Mouse (Mus musculus): Measurements from ENCODE around the gene Twf1. TPM values are rescaled to one million over a fixed set of nuclear protein-coding genes. Genes with fewer than 3 reads are reported as not detected.

Gene Twf1
- polyA plus RNA-seq, 1 experiment from 2014 or later, result 124 TPM

DNA sequence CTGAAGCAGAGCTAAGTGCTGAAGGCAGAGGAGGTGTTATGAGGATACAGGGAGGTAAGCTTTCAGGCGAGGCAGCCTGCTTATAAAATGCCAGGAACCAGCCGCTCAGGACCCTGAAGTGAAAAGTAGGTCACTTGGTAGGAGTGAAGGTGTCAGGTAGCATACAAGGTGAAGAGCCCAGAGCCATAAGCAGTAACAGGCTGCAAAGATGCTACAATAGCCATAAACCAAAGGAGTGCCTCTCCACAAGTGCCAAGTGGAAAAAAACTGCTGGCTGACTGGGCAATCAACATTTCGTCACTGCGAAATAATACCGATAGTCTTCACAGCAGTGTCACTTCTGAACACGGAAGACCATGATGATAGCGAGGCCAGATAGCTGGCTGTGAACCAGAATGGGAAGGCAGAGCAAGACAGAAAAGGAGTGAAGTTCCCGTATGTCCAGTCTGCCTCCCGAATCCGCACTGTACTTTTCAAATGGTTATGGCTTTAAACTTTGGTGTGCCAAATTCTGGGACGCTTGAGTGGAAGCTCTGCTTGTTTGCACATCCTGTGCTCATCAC lies 10.5 kb upstream of the Twf1 start:
- Histone ChIP-seq H3K9me3 (no peaks in the 10 kb centered on the region), H3K4me3 (replicated peaks) (no peak overlapping the region), H3K36me3 (no peaks in the 10 kb centered on the region), H3K4me1 (replicated peaks) (peaks cover 3% of the 10 kb centered on the region; the same call in 1 of the 2 replicates), H3K9ac (no peak overlapping the region), H3K27ac (no peak overlapping the region), H3K4me2 (replicated peaks) (no peak overlapping the region), H3K27me3 (replicated peaks) (no peaks in the 10 kb centered on the region)
- no peak for ATAC-seq
- WGBS, result 72% methylated on average over 11 of the region's 11 CpGs

DNA sequence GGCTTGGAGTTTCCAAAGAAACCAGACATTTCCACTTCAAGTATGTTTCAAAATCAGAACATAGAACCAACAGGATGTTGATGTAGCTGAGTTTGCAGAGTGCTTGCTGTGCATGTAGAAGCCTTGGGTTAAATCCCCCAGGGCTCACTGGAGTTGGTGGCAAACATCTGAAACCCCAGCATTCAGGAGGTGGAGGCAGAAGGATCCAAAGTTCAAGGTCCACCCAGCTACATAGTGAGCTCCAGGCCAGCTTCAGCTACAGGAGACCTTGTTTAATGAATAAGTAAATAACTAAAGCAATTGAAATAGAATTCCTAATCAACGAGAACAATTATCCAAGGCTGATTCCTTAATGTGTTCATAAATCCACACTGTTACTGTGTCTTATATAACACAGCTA lies 3.9 kb upstream of the Twf1 start:
- Histone ChIP-seq H3K27ac (no peak overlapping the region), H3K27me3 (replicated peaks) (no peaks in the 10 kb centered on the region), H3K36me3 (no peaks in the 10 kb centered on the region), H3K4me2 (replicated peaks) (no peak overlapping the region), H3K9ac (no peak overlapping the region), H3K4me1 (replicated peaks) (no peaks in the 10 kb centered on the region), H3K9me3 (no peaks in the 10 kb centered on the region), H3K4me3 (replicated peaks) (no peak overlapping the region)
- 76% methylated on average over 1 of the region's 1 CpGs for WGBS
- no peak for ATAC-seq

GRCm38 (mm10) chr15:94591356-94591755 lies 1.7 kb upstream of the Twf1 start:
- H3K4me1 ChIP-seq (replicated peaks), result no peaks in the 10 kb centered on the region
- H3K27me3 ChIP-seq (replicated peaks), result no peaks in the 10 kb centered on the region
- no peak overlapping the region for H3K4me2 ChIP-seq (replicated peaks)
- no peak overlapping the region for H3K4me3 ChIP-seq (replicated peaks)
- no peak overlapping the region for H3K27ac ChIP-seq
- 58% methylated on average over 4 of the region's 4 CpGs for WGBS
- H3K9me3 ChIP-seq, result no peaks in the 10 kb centered on the region
- no peak overlapping the region for H3K9ac ChIP-seq
- ATAC-seq, result no peak
- H3K36me3 ChIP-seq, result no peaks in the 10 kb centered on the region

- no peaks in the 10 kb centered on the region for H3K27me3 ChIP-seq (replicated peaks)
- peak overlapping the region; percentile 82 for H3K4me3 ChIP-seq (replicated peaks)
- no peak overlapping the region for H3K9ac ChIP-seq
- no peaks in the 10 kb centered on the region for H3K9me3 ChIP-seq
- H3K36me3 ChIP-seq, result no peaks in the 10 kb centered on the region
- H3K4me1 ChIP-seq (replicated peaks), result no peaks in the 10 kb centered on the region
- no peak overlapping the region for H3K27ac ChIP-seq
- peak overlapping the region; percentile 50 for H3K4me2 ChIP-seq (replicated peaks)
- no peak; the same call in 1 of the 2 replicates for ATAC-seq
- WGBS, result 13% methylated on average over 8 of the region's 8 CpGs
Observed at GRCm38 (mm10) chr15:94590083-94590482, 394 bp upstream of the Twf1 start.

DNA sequence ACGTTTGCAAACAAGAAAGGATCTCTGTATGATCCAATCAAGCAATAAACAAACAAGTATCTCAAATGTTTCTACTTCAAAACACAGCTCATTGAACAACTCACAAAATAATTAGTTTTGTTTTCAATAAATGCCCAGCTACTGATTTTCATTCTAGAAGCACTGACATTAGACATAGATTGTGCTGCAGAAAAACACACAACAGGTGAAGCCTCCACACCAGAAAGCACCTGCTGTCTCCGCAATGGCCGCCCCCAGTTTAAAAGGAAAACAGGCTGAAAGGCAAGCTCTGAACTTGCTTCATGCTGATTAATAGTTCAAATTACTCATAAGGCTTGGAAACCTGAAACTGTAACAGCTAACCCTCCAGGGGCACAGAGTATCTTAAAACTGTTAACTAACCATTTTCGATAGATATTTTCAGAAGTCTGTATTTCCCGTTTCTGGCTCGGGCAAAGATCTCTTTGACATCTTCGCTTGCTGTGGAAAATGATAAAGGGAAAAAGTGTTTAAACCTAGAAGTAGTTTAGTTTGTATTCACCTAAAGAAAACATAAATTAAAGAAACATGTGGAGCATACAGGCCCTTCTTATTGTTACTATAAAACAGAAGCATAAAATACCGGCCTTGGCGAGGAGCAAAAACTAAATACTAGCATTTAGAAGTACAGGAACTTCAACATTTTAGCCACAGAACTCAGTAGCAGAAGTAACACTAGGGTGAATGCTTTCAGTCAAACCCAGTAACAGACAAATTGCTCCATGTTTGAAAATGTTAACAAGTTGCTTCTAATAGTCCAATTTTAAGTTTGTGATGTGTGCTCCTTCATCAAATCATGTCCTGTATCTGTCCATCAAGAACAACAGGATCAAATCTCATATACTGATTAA lies 1.6 kb downstream of the Twf1 start:
- no peaks in the 10 kb centered on the region for H3K9me3 ChIP-seq
- no peak overlapping the region for H3K27ac ChIP-seq
- H3K9ac ChIP-seq, result 0 out of 2 replicates have a peak overlapping the region, but pooled peaks have one; percentile 30
- ATAC-seq, result no peak
- WGBS, result 76% methylated on average over 9 of the region's 9 CpGs
- H3K27me3 ChIP-seq (replicated peaks), result no peaks in the 10 kb centered on the region
- peak overlapping the region; percentile 55 for H3K4me2 ChIP-seq (replicated peaks)
- H3K4me1 ChIP-seq (replicated peaks), result no peaks in the 10 kb centered on the region
- H3K36me3 ChIP-seq, result peaks cover 3% of the 10 kb centered on the region
- no peak overlapping the region for H3K4me3 ChIP-seq (replicated peaks)

GRCm38 (mm10) chr15:94584738-94585137 lies 5.0 kb downstream of the Twf1 start:
- Histone ChIP-seq H3K4me1 (replicated peaks) (peaks cover 4% of the 10 kb centered on the region; the same call in 1 of the 2 replicates), H3K9ac (no peak overlapping the region), H3K27ac (no peak overlapping the region), H3K4me2 (replicated peaks) (no peak overlapping the region), H3K4me3 (replicated peaks) (no peak overlapping the region), H3K9me3 (no peaks in the 10 kb centered on the region), H3K36me3 (peaks cover 12% of the 10 kb centered on the region), H3K27me3 (replicated peaks) (no peaks in the 10 kb centered on the region)
- 81% methylated on average over 4 of the region's 4 CpGs for WGBS
- ATAC-seq, result no peak

DNA sequence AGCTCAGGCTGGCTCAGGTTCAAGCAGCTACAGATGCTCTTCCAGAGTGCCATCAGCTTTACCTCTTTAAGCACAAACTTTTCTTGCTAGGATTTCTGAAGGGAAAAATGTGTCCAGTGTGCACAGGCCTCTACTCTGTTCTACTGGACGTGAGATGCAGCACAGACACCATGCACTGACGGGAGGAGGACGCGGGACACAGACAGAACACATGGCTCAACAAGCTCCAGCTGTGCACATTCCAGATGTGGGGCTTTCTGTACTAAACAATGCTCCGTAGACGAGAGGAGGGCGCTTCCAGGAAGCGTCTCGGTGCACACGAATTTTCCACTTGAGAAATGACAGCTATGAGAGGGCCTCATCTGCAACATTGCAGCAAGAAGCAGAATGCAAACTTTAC lies 6.5 kb downstream of the Twf1 start:
- peak; percentile 61; the same call in 1 of the 2 replicates for ATAC-seq
- 60% methylated on average over 10 of the region's 10 CpGs for WGBS
- Histone ChIP-seq H3K27ac (0 out of 2 replicates have a peak overlapping the region, but pooled peaks have one; percentile 22), H3K4me3 (replicated peaks) (no peak overlapping the region), H3K9me3 (no peaks in the 10 kb centered on the region), H3K4me2 (replicated peaks) (no peak overlapping the region), H3K36me3 (peaks cover 15% of the 10 kb centered on the region), H3K27me3 (replicated peaks) (no peaks in the 10 kb centered on the region), H3K4me1 (replicated peaks) (peaks cover 4% of the 10 kb centered on the region; the same call in 1 of the 2 replicates), H3K9ac (no peak overlapping the region)

DNA sequence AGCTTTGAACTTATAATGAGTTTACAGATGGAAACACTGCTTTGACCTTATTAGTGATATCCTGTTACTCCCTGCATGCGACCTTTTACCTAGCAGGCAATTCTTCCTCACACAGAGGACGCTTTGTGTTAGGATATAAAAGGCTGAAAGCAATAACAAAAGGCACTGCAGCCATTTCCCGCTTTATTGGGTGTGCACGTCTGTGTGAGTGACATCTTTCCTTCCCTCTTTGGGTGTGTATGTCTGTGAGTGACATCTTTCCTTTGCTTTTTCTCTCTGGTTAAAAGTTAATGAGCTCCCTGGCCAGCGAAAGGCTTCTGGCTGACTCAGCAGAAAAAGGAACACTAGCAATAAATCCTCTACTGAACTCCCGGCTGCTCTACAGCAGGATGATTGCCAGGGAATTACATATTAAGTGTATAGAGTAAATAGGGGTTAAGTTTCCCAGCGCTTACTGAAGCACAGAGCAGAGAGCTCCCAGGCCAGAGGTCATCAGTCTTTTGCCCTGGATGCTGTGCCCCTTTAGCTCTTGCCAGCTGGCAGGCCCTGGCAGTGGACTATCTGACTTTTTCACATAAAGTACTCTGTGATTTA lies 7.6 kb downstream of the Twf1 start:
- Histone ChIP-seq H3K4me1 (replicated peaks) (peaks cover 4% of the 10 kb centered on the region; the same call in 1 of the 2 replicates), H3K27me3 (replicated peaks) (no peaks in the 10 kb centered on the region), H3K4me3 (replicated peaks) (no peak overlapping the region), H3K27ac (0 out of 2 replicates have a peak overlapping the region, but pooled peaks have one; percentile 36), H3K4me2 (replicated peaks) (no peak overlapping the region), H3K36me3 (peaks cover 15% of the 10 kb centered on the region), H3K9ac (no peak overlapping the region), H3K9me3 (no peaks in the 10 kb centered on the region)
- ATAC-seq, result peak; percentile 75
- whole genome bisulfite sequencing, result 40% methylated on average over 7 of the region's 7 CpGs

DNA sequence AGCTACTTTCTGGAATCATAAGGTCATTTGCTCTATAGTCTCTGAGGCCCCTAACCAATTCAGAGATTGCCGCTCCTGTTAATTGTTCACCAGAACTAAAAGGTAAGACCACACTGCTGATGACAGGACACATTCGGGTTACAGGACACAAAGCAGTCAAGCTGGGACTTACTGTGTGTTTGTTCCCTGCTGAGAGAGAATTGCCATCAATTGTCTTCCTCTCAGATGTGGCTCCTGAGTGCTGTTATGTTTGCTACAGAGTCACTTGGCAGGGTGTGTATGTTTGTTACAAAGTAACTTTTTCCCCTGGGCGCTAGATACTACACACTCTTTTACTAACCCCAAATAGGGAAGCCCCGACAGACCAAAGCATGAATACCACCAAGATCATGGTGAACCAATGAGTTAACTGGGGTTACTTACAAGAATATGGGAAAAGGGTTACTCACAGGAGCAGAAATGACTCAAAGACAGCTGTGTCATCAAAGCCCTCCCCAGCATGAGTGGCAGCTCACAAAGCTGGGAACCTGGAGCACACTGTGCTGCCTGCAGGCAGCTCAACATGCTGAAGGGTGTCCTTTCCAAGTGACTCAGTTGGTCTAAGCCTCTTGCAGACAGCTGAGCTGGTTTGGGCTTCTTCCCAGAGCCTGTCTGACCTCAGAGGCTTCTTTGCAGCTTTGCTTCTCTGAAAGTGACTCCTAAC lies 15.0 kb downstream of the Twf1 start:
- no peak for ATAC-seq

GRCm38 (mm10) chr15:94572746-94573145 lies 16.9 kb downstream of the Twf1 start:
- 78% methylated on average over 7 of the region's 8 CpGs for WGBS
- no peaks in the 10 kb centered on the region for H3K36me3 ChIP-seq
- H3K4me1 ChIP-seq (replicated peaks), result peaks cover 12% of the 10 kb centered on the region; the same call in 1 of the 2 replicates
- H3K4me2 ChIP-seq (replicated peaks), result no peak overlapping the region
- no peaks in the 10 kb centered on the region for H3K9me3 ChIP-seq
- no peak for ATAC-seq
- H3K27ac ChIP-seq, result no peak overlapping the region
- H3K9ac ChIP-seq, result no peak overlapping the region
- no peaks in the 10 kb centered on the region for H3K27me3 ChIP-seq (replicated peaks)
- no peak overlapping the region for H3K4me3 ChIP-seq (replicated peaks)

More for the DNA sequence above, 15.0 kb downstream of the Twf1 start:
- H3K4me1 ChIP-seq (replicated peaks), result peaks cover 12% of the 10 kb centered on the region; the same call in 1 of the 2 replicates
- H3K27me3 ChIP-seq (replicated peaks), result no peaks in the 10 kb centered on the region
- H3K36me3 ChIP-seq, result 0 out of 2 replicates have a peak, but pooled peaks cover 3% of the 10 kb centered on the region
- no peak overlapping the region for H3K4me2 ChIP-seq (replicated peaks)
- no peak overlapping the region for H3K4me3 ChIP-seq (replicated peaks)
- no peaks in the 10 kb centered on the region for H3K9me3 ChIP-seq
- WGBS, result 70% methylated on average over 4 of the region's 4 CpGs
- H3K27ac ChIP-seq, result no peak overlapping the region
- H3K9ac ChIP-seq, result no peak overlapping the region

- ATAC-seq, result no peak
- Histone ChIP-seq H3K4me3 (replicated peaks) (no peak overlapping the region), H3K4me2 (replicated peaks) (no peak overlapping the region), H3K27me3 (replicated peaks) (no peaks in the 10 kb centered on the region), H3K27ac (no peak overlapping the region), H3K36me3 (no peaks in the 10 kb centered on the region), H3K9ac (no peak overlapping the region), H3K9me3 (no peaks in the 10 kb centered on the region), H3K4me1 (replicated peaks) (peaks cover 12% of the 10 kb centered on the region; the same call in 1 of the 2 replicates)
- 43% methylated on average over 4 of the region's 4 CpGs for WGBS
Observed at GRCm38 (mm10) chr15:94571501-94571900, 18.2 kb downstream of the Twf1 start.
